Mouse (Mus musculus) limb, embryonic 13.5 days (tissue): ENCODE data around the gene Zfp322a. TPM values are rescaled to one million over a fixed set of nuclear protein-coding genes. Genes with fewer than 3 reads are reported as not detected.
"Not testable (repeated sequence)": the region's sequence is repeated elsewhere in the genome, so short reads cannot be mapped to it uniquely, and the experiment has no call there.

Experiments used
- ATAC-seq: fragments of 200-750 bp; cut with Nextera tagmentation; 2 replicates; pipeline ENCODE4 v1.8.0; 2017; ENCODE audit warnings: low read depth, moderate number of reproducible peaks, moderate TSS enrichment; ENCODE audit not compliant: low FRiP score
- H3K27ac ChIP-seq: fragments of 300-500 bp; sonication (generic); 2 replicates; pipeline ENCODE4 v1.5.1; 2015; ENCODE audit warnings: inconsistent platforms, mild to moderate bottlenecking, moderate library complexity
- H3K27me3 ChIP-seq: fragments of 300-500 bp; sonication (generic); 2 replicates; pipeline ENCODE4 v1.6.1; 2015; ENCODE audit warnings: mild to moderate bottlenecking, inconsistent platforms
- H3K36me3 ChIP-seq: fragments of 300-500 bp; sonication (generic); 2 replicates; pipeline ENCODE4 v1.6.1; 2015; ENCODE audit warnings: inconsistent platforms, mild to moderate bottlenecking, moderate library complexity
- H3K4me1 ChIP-seq: fragments of 300-500 bp; sonication (generic); 2 replicates; pipeline ENCODE4 v1.6.1; 2015; ENCODE audit warnings: inconsistent platforms
- H3K4me2 ChIP-seq: fragments of 300-500 bp; sonication (generic); replicated peaks from 2 replicates; pipeline ENCODE4 v1.6.1; 2015; ENCODE audit warnings: inconsistent platforms, mild to moderate bottlenecking, moderate library complexity
- H3K4me3 ChIP-seq: fragments of 300-500 bp; sonication (generic); 2 replicates; pipeline ENCODE4 v1.5.1; 2015; ENCODE audit warnings: moderate library complexity, mild to moderate bottlenecking, inconsistent platforms
- H3K9ac ChIP-seq: fragments of 300-500 bp; sonication (generic); 2 replicates; pipeline ENCODE4 v1.6.1; 2015; ENCODE audit warnings: mild to moderate bottlenecking, inconsistent platforms
- H3K9me3 ChIP-seq: fragments of 300-500 bp; sonication (generic); 2 replicates; pipeline ENCODE4 v1.6.1; 2016; ENCODE audit warnings: inconsistent platforms
- WGBS: fragments of 180-500 bp; shearing (Covaris S2); methylation state at CpG from one replicate; pipeline ENCODE4 v1.1.7; 2015; 5-methylcytosine and 5-hydroxymethylcytosine counted together
- polyA plus RNA-seq: library from polyadenylated mRNA; unstranded; fragments of >200 nt; fragmentation: Nextera tagmentation; extraction: Ambion mirVana; gene quantifications from 2 replicates; pipeline ENCODE4 v1.2.1, GENCODE M21; 2015

Zfp322a gene
- polyA plus RNA-seq, 1 experiment from 2014 or later, result 70.3 TPM

DNA sequence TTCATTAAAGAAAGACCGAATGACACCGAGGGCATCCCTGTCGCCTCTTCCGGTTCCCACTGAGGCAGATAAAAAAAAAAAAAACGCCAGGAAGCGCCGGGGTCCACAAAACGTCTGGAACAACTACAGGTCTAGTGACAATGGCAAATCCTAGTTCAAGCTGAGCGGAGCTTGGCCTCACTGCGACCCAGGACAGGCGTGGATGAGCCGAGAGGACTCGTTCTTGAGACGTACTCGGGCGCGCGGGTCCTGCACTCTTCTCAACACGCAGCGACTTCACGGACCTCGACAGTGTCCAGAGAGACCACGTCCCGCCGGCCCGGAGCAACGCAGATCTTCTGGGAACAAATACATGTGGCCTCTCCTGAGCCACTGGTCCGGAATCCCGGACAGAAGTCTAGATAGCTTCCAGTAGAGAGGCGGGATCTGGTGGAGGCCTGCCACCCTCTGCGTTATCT is 27.3 kb upstream of the Zfp322a start:
- peak overlapping the region; percentile 77 for H3K4me2 ChIP-seq
- peak overlapping the region; percentile 49 for H3K4me3 ChIP-seq
- H3K27ac ChIP-seq, result no peak overlapping the region
- peak overlapping the region; percentile 62 for H3K9ac ChIP-seq
- no peaks in the 10 kb centered on the region; the same call in 1 of the 2 replicates for H3K4me1 ChIP-seq
- no peaks in the 10 kb centered on the region for H3K36me3 ChIP-seq
- peaks cover 60% of the 10 kb centered on the region for H3K27me3 ChIP-seq
- ATAC-seq, result no peak
- WGBS, result under 1% methylated on average over 31 of the region's 31 CpGs
- no peaks in the 10 kb centered on the region for H3K9me3 ChIP-seq

DNA sequence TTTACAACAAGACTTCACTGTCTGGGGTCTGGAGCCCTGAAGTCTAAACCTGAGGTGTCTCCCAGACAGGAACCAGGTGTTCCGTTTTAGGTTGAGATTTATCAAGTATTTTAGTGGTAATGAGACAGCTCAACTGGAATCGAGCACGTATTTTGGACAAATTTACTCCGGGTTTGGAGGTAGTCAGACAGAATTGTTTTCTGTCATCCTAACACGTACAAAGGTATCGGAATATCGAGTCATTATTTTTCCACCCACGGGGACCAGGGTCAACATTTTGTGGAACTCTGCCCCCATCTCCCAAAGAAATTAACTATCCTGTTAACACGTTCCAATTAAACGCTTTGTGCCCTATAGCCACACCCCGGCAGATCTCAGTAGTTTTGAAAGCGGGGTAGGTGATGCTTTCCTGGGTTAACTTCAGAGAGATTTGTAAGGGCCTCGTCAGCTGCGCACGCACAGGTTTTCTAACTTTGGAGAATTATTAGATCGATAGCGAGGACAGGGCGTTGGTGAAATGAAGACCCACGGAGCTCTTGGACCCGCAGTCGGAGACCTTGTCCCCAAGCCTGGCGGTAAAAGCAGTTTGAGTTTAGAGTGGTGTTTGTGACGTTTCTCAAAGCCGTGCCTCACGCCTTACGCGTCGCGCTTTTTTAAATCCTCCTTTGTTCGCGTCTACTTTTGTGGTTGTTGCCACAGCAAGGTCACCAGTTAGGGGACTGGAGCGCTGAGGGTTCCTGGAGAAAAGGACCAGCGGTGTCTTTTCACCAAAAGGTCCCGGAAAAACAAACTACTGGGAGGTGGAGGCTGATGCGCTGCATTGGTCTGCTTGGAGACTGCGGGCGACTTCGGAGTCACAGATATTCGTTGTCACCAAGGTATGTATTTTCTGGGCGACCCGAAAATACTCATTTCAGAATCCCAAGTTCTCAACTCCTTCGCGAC is 26.6 kb upstream of the Zfp322a start:
- no peaks in the 10 kb centered on the region for H3K36me3 ChIP-seq
- 2% methylated on average over 43 of the region's 43 CpGs for WGBS
- H3K9me3 ChIP-seq, result no peaks in the 10 kb centered on the region
- peaks cover 59% of the 10 kb centered on the region for H3K27me3 ChIP-seq
- peak overlapping the region; percentile 62 for H3K9ac ChIP-seq
- peak overlapping the region; percentile 49 for H3K4me3 ChIP-seq
- H3K27ac ChIP-seq, result no peak overlapping the region
- H3K4me2 ChIP-seq, result peak overlapping the region; percentile 77
- no peak for ATAC-seq
- H3K4me1 ChIP-seq, result no peaks in the 10 kb centered on the region; the same call in 1 of the 2 replicates

DNA sequence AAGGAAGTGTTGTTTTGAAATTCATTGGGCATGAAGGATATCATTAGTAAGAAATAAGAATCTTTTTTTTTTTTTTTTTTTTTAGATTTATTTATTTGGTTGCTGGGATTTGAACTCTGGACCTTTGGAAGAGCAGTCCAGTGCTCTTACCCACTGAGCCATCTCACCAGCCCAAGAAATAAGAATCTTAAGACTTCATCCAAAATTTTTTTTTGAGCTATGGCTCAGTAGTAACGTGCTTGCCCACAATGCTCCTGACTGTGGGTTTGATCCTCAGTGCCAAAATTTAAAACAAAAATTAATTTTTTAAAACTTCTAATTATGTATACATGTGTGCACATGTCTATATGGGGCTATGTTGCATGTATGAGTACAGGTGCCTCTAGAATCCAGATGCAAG is 18.5 kb upstream of the Zfp322a start:
- no peaks in the 10 kb centered on the region for H3K36me3 ChIP-seq
- no peaks in the 10 kb centered on the region for H3K27me3 ChIP-seq
- H3K9ac ChIP-seq, result no peak overlapping the region
- no peak for ATAC-seq
- no peak overlapping the region for H3K4me2 ChIP-seq
- H3K4me1 ChIP-seq, result no peaks in the 10 kb centered on the region
- H3K4me3 ChIP-seq, result no peak overlapping the region
- 73% methylated on average over 1 of the region's 1 CpGs for WGBS
- H3K9me3 ChIP-seq, result no peaks in the 10 kb centered on the region
- no peak overlapping the region for H3K27ac ChIP-seq

DNA sequence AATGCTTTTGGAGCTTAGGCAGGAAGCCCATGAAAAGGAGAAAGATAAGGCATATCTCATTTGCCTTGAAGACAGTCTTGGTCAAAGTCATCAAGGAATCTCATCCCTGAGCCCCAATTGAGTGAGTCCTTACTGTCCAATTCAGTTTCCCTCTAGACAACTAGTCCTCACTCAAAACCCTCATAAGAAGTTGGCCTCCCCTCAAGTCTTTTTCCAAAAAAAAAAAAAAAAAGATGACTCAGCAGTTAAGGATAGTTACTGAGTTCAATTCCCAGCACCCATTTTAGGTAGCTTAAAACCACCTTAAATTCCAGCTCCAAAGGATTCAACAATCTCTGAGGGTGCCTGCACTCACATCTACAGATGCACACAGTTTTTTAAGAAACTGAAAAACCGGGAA is 14.1 kb upstream of the Zfp322a start:
- Histone ChIP-seq H3K9me3 (no peaks in the 10 kb centered on the region), H3K36me3 (no peaks in the 10 kb centered on the region), H3K4me3 (no peak overlapping the region), H3K4me2 (no peak overlapping the region), H3K27ac (no peak overlapping the region), H3K4me1 (no peaks in the 10 kb centered on the region), H3K9ac (no peak overlapping the region), H3K27me3 (no peaks in the 10 kb centered on the region)
- 55% methylated on average over 1 of the region's 1 CpGs for WGBS
- no peak for ATAC-seq

DNA sequence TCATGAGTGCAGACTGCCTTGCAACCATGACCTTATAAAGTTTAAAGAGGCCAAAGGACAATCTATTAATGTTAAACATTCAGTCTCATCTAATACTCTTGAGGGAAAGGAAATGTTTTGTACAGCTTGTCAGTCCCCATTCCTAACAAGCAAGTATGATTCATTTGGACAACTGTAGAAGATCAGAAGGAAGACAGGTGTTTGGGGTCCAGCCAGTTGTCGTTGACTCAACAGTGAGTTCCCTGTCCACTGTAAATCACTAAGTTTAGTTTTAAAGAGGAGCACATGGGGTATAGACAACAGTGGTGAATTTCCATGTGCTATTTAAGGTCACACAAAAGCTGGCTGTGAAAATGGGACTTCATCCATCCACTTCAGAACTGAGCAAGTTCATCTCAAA is 3.4 kb upstream of the Zfp322a start:
- Histone ChIP-seq H3K4me3 (no peak overlapping the region), H3K9ac (no peak overlapping the region), H3K4me2 (no peak overlapping the region), H3K4me1 (peaks cover 12% of the 10 kb centered on the region), H3K9me3 (no peaks in the 10 kb centered on the region), H3K27me3 (no peaks in the 10 kb centered on the region), H3K27ac (no peak overlapping the region), H3K36me3 (no peaks in the 10 kb centered on the region)
- 63% methylated on average over 1 of the region's 1 CpGs for WGBS
- no peak for ATAC-seq

DNA sequence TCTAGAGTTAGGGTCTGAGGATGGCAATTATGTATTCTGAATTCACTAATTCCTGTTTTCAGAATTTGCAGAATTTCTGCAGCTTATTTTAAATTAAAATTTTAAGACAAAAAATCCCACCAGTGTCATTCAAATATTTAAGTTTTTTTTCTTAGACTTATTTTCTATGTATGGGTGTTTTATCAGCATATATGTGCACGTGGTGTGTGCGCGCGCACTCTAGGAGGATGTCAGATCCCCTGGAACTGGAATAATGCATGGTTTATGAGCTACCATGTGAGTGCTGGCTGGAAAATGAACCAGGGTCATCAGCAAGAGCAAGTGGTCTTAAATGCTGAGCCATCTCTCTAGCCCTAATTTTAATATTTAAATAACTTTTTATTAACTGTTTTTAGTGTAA is 1.1 kb upstream of the Zfp322a start:
- ATAC-seq, result no peak

DNA sequence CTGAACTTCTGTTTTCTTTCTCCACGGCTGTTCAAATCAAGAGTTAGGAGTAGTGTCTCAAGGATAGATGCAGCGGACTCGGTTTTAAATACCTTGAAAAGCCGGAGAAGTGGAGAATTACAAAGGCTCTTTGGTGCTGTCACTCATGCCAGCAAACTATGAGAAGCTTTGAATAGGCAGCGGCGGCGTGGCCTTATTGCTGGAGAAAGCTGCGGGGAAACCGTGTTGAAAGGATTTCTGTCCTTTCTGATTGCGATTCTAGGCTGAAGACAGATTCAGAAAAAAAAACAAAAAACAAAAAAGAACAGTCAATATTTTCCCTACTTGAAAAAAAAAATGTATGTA is 385 bp upstream of the Zfp322a start:
- peak; percentile 21 for ATAC-seq
- peak overlapping the region; percentile 85 for H3K9ac ChIP-seq
- under 1% methylated on average over 10 of the region's 10 CpGs for WGBS

More for the DNA sequence above, 1.1 kb upstream of the Zfp322a start:
- no peaks in the 10 kb centered on the region for H3K9me3 ChIP-seq
- 95% methylated on average over 4 of the region's 4 CpGs for WGBS
- peak overlapping the region; percentile 75 for H3K4me3 ChIP-seq
- H3K27ac ChIP-seq, result no peak overlapping the region
- peaks cover 27% of the 10 kb centered on the region for H3K4me1 ChIP-seq
- H3K4me2 ChIP-seq, result peak overlapping the region; percentile 80
- 0 out of 2 replicates have a peak overlapping the region, but pooled peaks have one; percentile 85 for H3K9ac ChIP-seq
- no peaks in the 10 kb centered on the region for H3K27me3 ChIP-seq
- 0 out of 2 replicates have a peak, but pooled peaks cover 3% of the 10 kb centered on the region for H3K36me3 ChIP-seq

DNA sequence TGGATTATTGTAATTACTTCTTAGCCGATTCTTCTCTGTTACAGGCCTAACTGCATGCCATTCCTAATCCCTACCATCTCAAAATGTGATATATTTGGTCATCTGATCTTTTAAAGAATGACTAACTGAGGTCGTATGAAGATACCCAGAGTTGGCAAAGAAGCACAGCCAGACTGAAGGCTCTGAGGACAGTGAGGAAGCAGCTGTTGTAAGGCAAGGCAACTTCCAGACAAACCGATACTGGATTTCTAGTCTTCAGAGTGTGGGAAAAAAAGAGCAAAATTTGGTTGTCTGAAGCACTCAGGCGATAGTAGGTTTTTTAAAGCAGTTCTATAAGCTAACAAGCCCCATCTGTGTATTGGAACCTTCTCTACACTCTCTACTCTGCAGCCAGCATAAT is 7.5 kb downstream of the Zfp322a start:
- Histone ChIP-seq H3K9me3 (no peaks in the 10 kb centered on the region), H3K4me1 (peaks cover 9% of the 10 kb centered on the region; the same call in 1 of the 2 replicates), H3K4me3 (no peak overlapping the region), H3K4me2 (no peak overlapping the region), H3K27me3 (no peaks in the 10 kb centered on the region), H3K36me3 (peaks cover 69% of the 10 kb centered on the region), H3K27ac (no peak overlapping the region), H3K9ac (no peak overlapping the region)
- 91% methylated on average over 4 of the region's 4 CpGs for WGBS
- ATAC-seq, result no peak

More for the DNA sequence above, 385 bp upstream of the Zfp322a start:
- peaks cover 30% of the 10 kb centered on the region for H3K4me1 ChIP-seq
- no peaks in the 10 kb centered on the region for H3K27me3 ChIP-seq
- 0 out of 2 replicates have a peak, but pooled peaks cover 6% of the 10 kb centered on the region for H3K36me3 ChIP-seq
- H3K4me3 ChIP-seq, result peak overlapping the region; percentile 75
- H3K4me2 ChIP-seq, result peak overlapping the region; percentile 80
- peak overlapping the region; percentile 94 for H3K27ac ChIP-seq
- no peaks in the 10 kb centered on the region for H3K9me3 ChIP-seq

DNA sequence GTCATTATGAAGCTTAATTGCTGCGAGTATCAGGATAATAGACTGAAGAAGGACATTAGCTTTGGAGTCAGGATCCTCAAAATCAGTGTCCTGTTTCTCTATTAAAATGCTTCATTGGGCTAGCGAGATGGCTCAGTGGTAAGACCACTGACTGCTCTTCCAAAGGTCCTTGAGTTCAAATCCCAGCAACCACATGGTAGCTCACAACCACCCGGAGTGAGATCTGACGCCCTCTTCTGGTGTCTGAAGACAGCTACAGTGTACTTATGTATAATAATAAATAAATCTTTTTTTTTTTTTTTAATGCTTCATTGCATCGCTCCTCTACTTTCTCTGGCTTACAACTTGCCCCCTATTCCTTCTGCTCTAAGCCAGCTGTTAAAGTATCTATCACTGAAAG is 14.5 kb downstream of the Zfp322a start:
- H3K4me1 ChIP-seq, H3K9me3 ChIP-seq, H3K27ac ChIP-seq, H3K9ac ChIP-seq, H3K4me2 ChIP-seq, ATAC-seq, H3K4me3 ChIP-seq, H3K27me3 ChIP-seq: not testable (repeated sequence)
- 91% methylated on average over 5 of the region's 5 CpGs for WGBS
- H3K36me3 ChIP-seq, result peaks cover 66% of the 10 kb centered on the region

DNA sequence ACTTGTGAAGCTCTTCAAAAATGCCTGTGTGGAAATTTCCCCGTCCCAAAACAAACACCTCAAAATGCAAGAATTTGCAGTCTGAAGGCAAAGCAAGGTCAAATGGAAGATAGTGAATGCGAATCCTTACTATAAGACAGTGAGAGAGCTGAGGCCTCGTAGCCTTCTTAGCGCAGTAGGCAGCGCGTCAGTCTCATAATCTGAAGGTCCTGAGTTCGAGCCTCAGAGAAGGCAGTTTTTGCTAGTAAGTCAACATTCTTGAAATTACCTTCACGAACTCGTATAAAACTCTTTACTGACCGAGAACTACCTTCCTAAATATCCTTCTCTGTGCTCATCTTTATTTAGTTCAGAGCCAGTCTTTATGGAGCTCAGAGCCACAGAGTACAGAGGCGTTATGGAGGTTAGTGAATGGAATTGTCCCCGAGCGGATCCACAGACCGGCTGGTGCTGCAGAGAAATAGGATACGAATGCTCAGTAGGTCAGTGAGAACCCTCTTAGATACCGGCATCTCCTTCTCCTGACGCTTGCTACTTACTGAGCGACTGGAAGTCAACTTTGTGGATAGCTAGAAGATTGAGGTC is 51.6 kb downstream of the Zfp322a start:
- Histone ChIP-seq H3K27me3 (peaks cover 37% of the 10 kb centered on the region), H3K4me1 (peaks cover 12% of the 10 kb centered on the region), H3K9me3 (no peaks in the 10 kb centered on the region), H3K4me2 (no peak overlapping the region; the same call in 1 of the 2 replicates), H3K4me3 (no peak overlapping the region), H3K9ac (no peak overlapping the region), H3K36me3 (no peaks in the 10 kb centered on the region), H3K27ac (no peak overlapping the region)
- no peak for ATAC-seq
- WGBS, result 7% methylated on average over 18 of the region's 18 CpGs

DNA sequence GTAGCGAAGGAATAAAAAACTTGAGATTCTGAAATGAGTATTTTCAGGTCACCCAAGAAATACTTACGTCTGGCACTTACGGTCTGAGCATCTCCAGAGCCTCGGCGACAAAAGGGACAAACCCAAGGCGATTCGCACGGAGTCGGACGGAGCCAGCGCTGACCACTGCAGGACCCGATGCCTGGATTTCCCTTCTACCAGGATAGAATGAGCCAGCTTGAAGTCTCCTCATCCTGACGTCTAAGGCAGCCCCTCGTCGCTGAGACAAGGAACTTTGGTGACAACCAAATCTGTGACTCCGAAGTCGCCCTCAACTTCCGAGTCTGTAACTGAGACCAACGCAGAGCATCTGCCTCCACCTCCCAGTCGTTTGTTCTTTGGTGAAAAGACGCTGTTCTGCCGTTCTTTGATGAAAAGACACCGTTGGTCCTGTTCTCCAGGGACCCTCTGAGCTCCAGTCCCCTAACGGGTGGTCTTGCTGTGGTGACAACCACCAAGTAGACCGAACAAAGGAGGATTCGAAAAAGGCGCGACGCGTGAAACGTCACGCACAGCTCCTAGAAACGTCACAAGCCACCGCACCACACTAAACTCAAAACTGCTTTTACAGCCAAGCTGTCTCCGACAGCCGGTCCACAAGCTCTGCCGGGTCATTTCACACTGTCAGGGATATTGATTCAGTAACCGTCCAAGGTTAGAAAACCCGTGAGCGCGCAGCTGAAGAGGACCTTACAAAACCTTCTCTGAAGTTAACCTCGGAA is 55.9 kb downstream of the Zfp322a start:
- Histone ChIP-seq H3K4me3 (peak overlapping the region; percentile 47), H3K9me3 (no peaks in the 10 kb centered on the region), H3K36me3 (no peaks in the 10 kb centered on the region), H3K27me3 (peaks cover 77% of the 10 kb centered on the region), H3K4me1 (peaks cover 16% of the 10 kb centered on the region), H3K9ac (peak overlapping the region; percentile 40), H3K4me2 (peak overlapping the region; percentile 74), H3K27ac (no peak overlapping the region)
- ATAC-seq, result no peak
- 1% methylated on average over 42 of the region's 42 CpGs for WGBS

DNA sequence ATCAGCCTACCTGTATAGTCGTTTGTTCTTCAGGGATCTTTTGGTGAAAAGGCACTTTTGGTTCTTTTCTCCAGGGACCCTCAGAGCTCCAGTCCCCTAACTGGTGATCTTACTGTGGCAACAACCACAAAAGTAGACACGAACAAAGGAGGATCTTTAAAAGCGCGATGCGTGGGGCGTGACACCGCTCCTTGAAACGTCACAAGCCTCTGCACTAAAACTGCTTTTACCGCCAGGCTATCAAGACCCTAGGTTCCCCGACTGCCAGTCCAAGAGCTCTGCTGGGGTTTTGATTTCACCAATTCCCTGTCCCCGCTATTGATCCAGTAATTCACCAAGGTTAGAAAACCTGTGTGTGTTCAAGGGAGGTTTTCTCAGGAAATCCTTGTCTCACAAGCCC is 59.0 kb downstream of the Zfp322a start:
- Histone ChIP-seq H3K9ac (no peak overlapping the region), H3K27ac (no peak overlapping the region), H3K4me2 (peak overlapping the region; percentile 68), H3K36me3 (no peaks in the 10 kb centered on the region), H3K4me3 (peak overlapping the region; percentile 41), H3K4me1 (peaks cover 16% of the 10 kb centered on the region), H3K9me3 (no peaks in the 10 kb centered on the region), H3K27me3 (peaks cover 85% of the 10 kb centered on the region)
- under 1% methylated on average over 11 of the region's 11 CpGs for WGBS
- no peak for ATAC-seq
